Mouse (Mus musculus): Measurements from ENCODE around the gene Cxcr5.

- 0 out of 2 replicates have a peak, but pooled peaks have one; percentile 4 for TF ChIP-seq CTCF (IDR thresholded peaks at IDR 0.05)
- TF ChIP-seq EP300 (IDR thresholded peaks at IDR 0.05) = no peak
These were observed 17.7 kb upstream of the Cxcr5 start for GRCm38 (mm10) chr9:44579392-44579791.

Data from lung, postnatal 0 days (tissue).